Mouse (Mus musculus): Measurements from ENCODE around the gene D430041D05Rik.
"Not testable (repeated sequence)": the region's sequence is repeated elsewhere in the genome, so short reads cannot be mapped to it uniquely, and the experiment has no call there.

Gene D430041D05Rik

GRCm38 (mm10) chr2:104117173-104117572 lies 293.6 kb downstream of the D430041D05Rik start:
- DNase-seq (ENCODE audit: low read depth), result not testable (repeated sequence)

DNA sequence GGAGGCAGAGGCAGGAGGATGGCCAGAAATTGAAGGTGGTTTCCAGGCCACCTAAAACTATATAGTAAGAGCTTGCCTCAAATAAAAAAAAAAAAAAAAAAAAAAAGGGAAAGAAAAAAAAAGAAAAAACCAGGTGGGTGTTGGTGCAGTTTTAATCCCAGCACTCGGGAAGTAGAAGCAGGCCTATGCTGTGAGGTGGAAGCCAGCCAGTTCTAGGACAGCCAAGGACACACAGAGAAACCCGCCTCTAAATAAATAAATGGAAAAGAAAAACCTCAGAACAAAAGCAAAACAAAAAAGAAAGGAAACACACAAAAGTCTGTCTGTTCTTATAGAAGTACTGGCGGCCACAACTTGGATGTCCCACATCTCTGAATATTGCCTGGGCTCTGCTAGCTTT lies 295.9 kb downstream of the D430041D05Rik start:
- no peak for DNase-seq (ENCODE audit: low read depth)

- not testable (repeated sequence) for DNase-seq (ENCODE audit: low read depth)
Measured at GRCm38 (mm10) chr2:104113563-104113962, 297.2 kb downstream of the D430041D05Rik start.

DNA sequence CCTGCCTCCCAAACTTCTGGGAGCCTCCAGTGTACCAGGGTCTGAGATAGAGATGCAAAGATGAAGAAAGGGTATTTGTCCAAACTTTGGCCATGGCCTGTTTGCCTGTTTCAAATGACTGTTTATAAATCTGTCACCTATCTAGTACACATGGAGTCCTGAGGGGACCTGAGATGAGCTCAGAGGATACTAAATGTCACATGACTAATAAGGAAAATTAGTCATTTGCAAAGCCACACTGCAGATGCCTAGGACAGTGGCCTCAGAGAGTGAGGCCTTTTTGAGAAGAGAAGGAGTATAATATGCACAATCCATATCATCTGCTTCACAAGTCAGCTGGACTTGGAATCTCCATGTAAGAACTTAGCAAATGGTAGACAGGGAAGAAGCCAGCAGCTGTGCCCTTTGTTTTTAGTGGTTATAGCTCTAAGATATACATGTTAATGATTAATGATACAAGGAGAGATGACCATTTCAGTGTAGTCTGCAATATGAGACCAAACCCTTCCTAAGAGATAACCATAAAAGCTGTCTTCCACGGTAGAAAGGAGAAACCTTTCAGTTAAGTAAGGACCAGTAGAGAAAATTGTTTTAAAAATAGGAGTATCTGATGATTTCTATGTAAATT lies 299.5 kb downstream of the D430041D05Rik start:
- not testable (repeated sequence) for DNase-seq (ENCODE audit: low read depth)

DNA sequence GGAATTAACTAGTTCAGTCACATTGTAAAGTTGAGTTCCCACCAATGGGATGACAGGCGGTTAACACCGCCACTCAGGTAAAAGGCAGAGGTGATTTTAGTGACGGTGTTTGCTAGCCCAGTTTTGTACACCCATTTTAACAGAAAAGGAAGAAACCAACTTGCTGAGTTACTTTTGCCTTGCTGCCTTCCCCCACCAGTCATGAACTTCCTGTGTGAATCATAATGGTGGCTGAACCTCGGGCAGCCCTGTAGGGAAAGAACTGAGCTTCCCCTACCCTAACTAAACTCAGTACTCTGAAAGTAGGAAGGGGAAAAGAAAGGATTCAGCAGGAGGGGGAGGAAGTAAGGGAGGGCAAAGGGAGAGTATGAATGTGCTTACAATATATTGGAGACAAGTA lies 300.8 kb downstream of the D430041D05Rik start:
- no peak for DNase-seq (ENCODE audit: low read depth)

DNA sequence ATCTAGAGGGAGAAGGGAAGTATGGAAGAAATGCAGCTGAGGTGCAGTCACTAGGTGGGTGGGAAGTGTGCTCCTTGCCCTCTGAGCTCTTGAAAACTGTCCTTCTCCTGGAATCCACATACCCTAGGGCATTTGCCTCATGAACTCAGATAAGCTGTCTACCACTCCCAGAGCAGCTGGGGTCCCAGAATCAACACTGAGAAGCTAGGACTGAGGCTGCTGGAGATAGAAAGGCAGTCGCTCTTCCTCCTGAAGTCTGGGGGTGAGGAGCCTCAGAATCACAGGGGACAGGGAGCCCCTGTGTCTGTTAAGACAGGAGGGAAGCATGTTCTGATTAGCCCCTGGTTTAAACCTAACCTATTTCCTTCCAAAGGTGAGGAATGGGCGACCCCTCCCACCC lies 301.3 kb downstream of the D430041D05Rik start:
- DNase-seq (ENCODE audit: low read depth), result no peak

DNA sequence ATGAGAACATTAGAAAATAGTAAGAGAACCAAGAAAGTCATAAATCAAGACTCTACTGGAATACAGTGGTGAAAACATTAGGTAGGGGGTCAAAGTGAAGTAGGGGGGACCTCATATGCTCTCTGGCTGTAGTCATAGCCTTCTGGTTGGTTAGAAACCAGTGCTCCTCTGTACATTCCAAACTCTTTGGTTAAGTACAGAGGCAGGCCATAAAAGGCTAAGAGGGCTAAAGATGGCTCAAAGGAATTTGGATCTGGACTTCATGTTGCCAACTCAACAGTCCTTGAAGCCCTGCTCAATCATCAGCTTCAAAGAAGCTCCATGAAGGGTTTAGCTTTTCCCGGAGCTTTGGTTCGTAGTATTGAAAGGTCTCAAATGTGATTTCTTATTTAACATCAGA lies 301.8 kb downstream of the D430041D05Rik start:
- not testable (repeated sequence) for DNase-seq (ENCODE audit: low read depth)

- no peak for DNase-seq (ENCODE audit: low read depth)
Measured at GRCm38 (mm10) chr2:104104800-104105199, 306.0 kb downstream of the D430041D05Rik start.

GRCm38 (mm10) chr2:104099946-104100345 lies 310.9 kb downstream of the D430041D05Rik start:
- DNase-seq (ENCODE audit: low read depth), result no peak

- DNase-seq (ENCODE audit: low read depth), result no peak
Measured at GRCm38 (mm10) chr2:104099231-104099585, 311.6 kb downstream of the D430041D05Rik start.

GRCm38 (mm10) chr2:104098529-104099230 lies 312.1 kb downstream of the D430041D05Rik start:
- no peak for DNase-seq (ENCODE audit: low read depth)

- not testable (repeated sequence) for DNase-seq (ENCODE audit: low read depth)
Measured at GRCm38 (mm10) chr2:104097396-104097795, 313.4 kb downstream of the D430041D05Rik start.

DNA sequence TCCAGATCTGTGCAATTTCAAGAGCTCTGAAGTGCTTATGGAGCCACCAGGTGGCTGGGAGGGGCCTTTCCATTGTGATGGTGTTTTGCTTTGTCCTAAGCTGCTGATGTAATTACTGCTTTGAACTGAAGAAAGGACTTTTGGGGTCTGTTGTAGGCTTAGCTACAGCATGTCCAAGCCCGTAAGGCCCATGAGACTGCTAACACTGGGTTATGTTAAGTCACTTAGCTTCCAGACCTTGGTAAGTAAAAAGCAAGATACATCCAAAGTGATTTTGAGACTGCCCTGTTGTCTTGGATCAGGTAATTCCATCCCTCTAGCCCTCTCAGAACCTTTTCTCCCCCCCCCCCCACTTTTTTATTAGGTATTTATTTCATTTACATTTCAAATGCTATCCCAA lies 314.0 kb downstream of the D430041D05Rik start:
- not testable (repeated sequence) for DNase-seq (ENCODE audit: low read depth)

- DNase-seq (ENCODE audit: low read depth), result no peak
Measured at GRCm38 (mm10) chr2:104096256-104096655, 314.6 kb downstream of the D430041D05Rik start.

- DNase-seq (ENCODE audit: low read depth), result peak; percentile 53
Measured at GRCm38 (mm10) chr2:104095741-104096213, 315.0 kb downstream of the D430041D05Rik start, which contains the start of gene Cd59a. Gene Cd59a, plus strand, starts transcription at chr2:104095801.

DNA sequence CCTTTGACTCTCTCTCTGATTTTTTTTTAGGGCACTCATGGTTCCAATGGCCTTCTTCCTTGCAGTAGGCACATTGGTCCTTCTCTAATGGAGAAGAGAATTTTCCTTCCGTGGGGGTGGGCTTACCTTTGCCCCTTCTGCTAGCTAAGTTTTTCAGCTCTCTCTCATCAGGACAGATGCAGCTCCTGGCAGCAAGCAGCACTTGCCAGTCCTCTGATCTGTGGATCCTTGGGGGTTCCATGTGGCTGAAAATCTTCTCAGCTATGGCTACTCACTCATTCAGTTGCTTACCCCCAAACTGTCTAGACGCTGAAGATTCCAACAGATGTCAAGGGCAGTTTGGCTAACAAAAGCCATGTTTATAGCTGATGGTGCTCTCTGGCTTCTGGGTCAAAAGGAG lies 317.5 kb downstream of the D430041D05Rik start:
- no peak for DNase-seq (ENCODE audit: low read depth)
